Mouse (Mus musculus) hindbrain, embryonic 14.5 days (tissue): Measurements from ENCODE around the gene Gtf2i. TPM values are rescaled to one million over a fixed set of nuclear protein-coding genes. Genes with fewer than 3 reads are reported as not detected.
"Not testable (repeated sequence)": the region's sequence is repeated elsewhere in the genome, so short reads cannot be mapped to it uniquely, and the experiment has no call there.

ENCODE experiments used
- ATAC-seq: fragments of 200-750 bp; cut with Nextera tagmentation; 2 replicates; pipeline ENCODE4 v1.8.0; 2017; ENCODE audit warnings: moderate number of reproducible peaks, mild to moderate bottlenecking, moderate TSS enrichment, moderate library complexity; ENCODE audit not compliant: low FRiP score
- DNase-seq: peaks from one replicate; pipeline ENCODE4 v3.0.0-alpha.2; 2015; ENCODE audit warnings: low spot score
- H3K27ac ChIP-seq: fragments of 300-500 bp; sonication (generic); 2 replicates; pipeline ENCODE4 v1.5.1; 2014; ENCODE audit warnings: mild to moderate bottlenecking, moderate library complexity
- H3K27me3 ChIP-seq: fragments of 300-500 bp; sonication (generic); 2 replicates; pipeline ENCODE4 v1.6.1; 2014; ENCODE audit warnings: mild to moderate bottlenecking, low read length, mixed read lengths; ENCODE audit not compliant: control insufficient read depth, insufficient read depth
- H3K36me3 ChIP-seq: fragments of 300-500 bp; sonication (generic); replicated peaks from 2 replicates; pipeline ENCODE4 v1.6.1; 2014; ENCODE audit not compliant: control insufficient read depth, insufficient read depth
- H3K4me1 ChIP-seq: fragments of 300-500 bp; sonication (generic); replicated peaks from 2 replicates; pipeline ENCODE4 v1.6.1; 2014; ENCODE audit warnings: antibody characterized with exemption, low read length, mixed read lengths; ENCODE audit not compliant: control insufficient read depth, insufficient read depth
- H3K4me2 ChIP-seq: fragments of 300-500 bp; sonication (generic); replicated peaks from 2 replicates; pipeline ENCODE4 v1.6.1; 2014; ENCODE audit warnings: mild to moderate bottlenecking, moderate library complexity
- H3K4me3 ChIP-seq: fragments of 300-500 bp; sonication (generic); replicated peaks from 2 replicates; pipeline ENCODE4 v1.5.1; 2014; ENCODE audit warnings: mild to moderate bottlenecking, low read length
- H3K9ac ChIP-seq: fragments of 300-500 bp; sonication (generic); 2 replicates; pipeline ENCODE4 v1.6.1; 2014
- H3K9me3 ChIP-seq: fragments of 300-500 bp; sonication (generic); 2 replicates; pipeline ENCODE4 v1.6.1; 2016; ENCODE audit warnings: low read length; ENCODE audit not compliant: control insufficient read depth
- WGBS: fragments of 180-500 bp; shearing (Covaris S2); extraction: QIAGEN DNeasy Blood & Tissue Kit; methylation state at CpG from one replicate; pipeline ENCODE4 v1.1.7; 2014; 5-methylcytosine and 5-hydroxymethylcytosine counted together
- polyA plus RNA-seq: library from polyadenylated mRNA; unstranded; fragments of >200 nt; fragmentation: Nextera tagmentation; extraction: Ambion mirVana; gene quantifications from 2 replicates; pipeline ENCODE4 v1.2.1, GENCODE M21; 2014

The Gtf2i gene
- 126 TPM in 2 replicates for polyA plus RNA-seq

GRCm38 (mm10) chr5:134314688-134315622, at the start of gene Gtf2i:
Gene Gtf2i, minus strand, starts transcription at chr5:134314760.
- Histone ChIP-seq H3K36me3 (peaks cover 16% of the 10 kb centered on the region), H3K4me3 (peak within 1 kb of the TSS; percentile 84), H3K9ac (peak within 1 kb of the TSS; percentile 99), H3K4me2 (peak within 1 kb of the TSS; percentile 67), H3K9me3 (no peaks in the 10 kb centered on the region), H3K4me1 (peaks cover 33% of the 10 kb centered on the region), H3K27ac (peak within 1 kb of the TSS; percentile 100), H3K27me3 (no peaks in the 10 kb centered on the region)
- DNase-seq (peak; percentile 96), ATAC-seq (peak; percentile 93)
- WGBS = under 1% methylated on average over 40 of the region's 40 CpGs

- H3K4me2 ChIP-seq = no peak overlapping the region
- ATAC-seq = no peak
- H3K36me3 ChIP-seq = peaks cover 62% of the 10 kb centered on the region
- no peak for DNase-seq
- H3K9ac ChIP-seq = no peak overlapping the region
- no peaks in the 10 kb centered on the region for H3K9me3 ChIP-seq
- 95% methylated on average over 4 of the region's 4 CpGs for WGBS
- no peaks in the 10 kb centered on the region for H3K27me3 ChIP-seq
- H3K4me3 ChIP-seq = no peak overlapping the region
- no peaks in the 10 kb centered on the region for H3K4me1 ChIP-seq
- no peak overlapping the region for H3K27ac ChIP-seq
Measured at GRCm38 (mm10) chr5:134359101-134359500, 44.5 kb upstream of the Gtf2i start.

- not testable (repeated sequence) for H3K9ac ChIP-seq, H3K9me3 ChIP-seq, H3K4me2 ChIP-seq, H3K4me3 ChIP-seq, DNase-seq, H3K27me3 ChIP-seq, H3K27ac ChIP-seq, ATAC-seq, H3K4me1 ChIP-seq
- H3K36me3 ChIP-seq = peaks cover 41% of the 10 kb centered on the region
- 96% methylated on average over 4 of the region's 4 CpGs for WGBS
Measured at GRCm38 (mm10) chr5:134355372-134355771, 40.8 kb upstream of the Gtf2i start.

- Histone ChIP-seq H3K9ac (no peak overlapping the region), H3K4me2 (no peak overlapping the region), H3K36me3 (peaks cover 19% of the 10 kb centered on the region), H3K27ac (no peak overlapping the region), H3K27me3 (no peaks in the 10 kb centered on the region), H3K4me1 (no peaks in the 10 kb centered on the region), H3K4me3 (no peak overlapping the region), H3K9me3 (no peaks in the 10 kb centered on the region)
- 72% methylated on average over 4 of the region's 4 CpGs for WGBS
- ATAC-seq (no peak), DNase-seq (no peak)
Measured at GRCm38 (mm10) chr5:134353117-134353516, 38.6 kb upstream of the Gtf2i start.

GRCm38 (mm10) chr5:134352527-134353001, 38.0 kb upstream of the Gtf2i start:
- Histone ChIP-seq H3K9me3 (no peaks in the 10 kb centered on the region), H3K36me3 (peaks cover 14% of the 10 kb centered on the region; the same call in 1 of the 2 replicates), H3K4me3 (no peak overlapping the region), H3K4me2 (no peak overlapping the region), H3K4me1 (no peaks in the 10 kb centered on the region), H3K27ac (no peak overlapping the region), H3K27me3 (no peaks in the 10 kb centered on the region), H3K9ac (no peak overlapping the region)
- 87% methylated on average over 3 of the region's 3 CpGs for WGBS
- no peak for ATAC-seq
- no peak for DNase-seq

- no peak overlapping the region for H3K27ac ChIP-seq
- DNase-seq (peak; percentile 49), ATAC-seq (no peak; the same call in 1 of the 2 replicates)
- no peaks in the 10 kb centered on the region for H3K4me1 ChIP-seq
- no peaks in the 10 kb centered on the region for H3K27me3 ChIP-seq
- WGBS = 25% methylated on average over 10 of the region's 10 CpGs
- no peaks in the 10 kb centered on the region for H3K9me3 ChIP-seq
- peak overlapping the region; percentile 21 for H3K4me2 ChIP-seq
- H3K36me3 ChIP-seq = no peaks in the 10 kb centered on the region
- no peak overlapping the region for H3K4me3 ChIP-seq
- no peak overlapping the region for H3K9ac ChIP-seq
Measured at GRCm38 (mm10) chr5:134350660-134351059, 36.1 kb upstream of the Gtf2i start.

- H3K36me3 ChIP-seq = no peaks in the 10 kb centered on the region
- H3K9ac ChIP-seq = no peak overlapping the region
- no peaks in the 10 kb centered on the region for H3K27me3 ChIP-seq
- no peaks in the 10 kb centered on the region for H3K4me1 ChIP-seq
- no peak overlapping the region for H3K4me3 ChIP-seq
- DNase-seq (no peak), ATAC-seq (no peak)
- H3K9me3 ChIP-seq = no peaks in the 10 kb centered on the region
- no peak overlapping the region for H3K4me2 ChIP-seq
- no peak overlapping the region for H3K27ac ChIP-seq
- 76% methylated on average over 2 of the region's 2 CpGs for WGBS
Measured at GRCm38 (mm10) chr5:134347066-134347465, 32.5 kb upstream of the Gtf2i start.

- H3K4me2 ChIP-seq = no peak overlapping the region
- no peak overlapping the region for H3K27ac ChIP-seq
- no peak for ATAC-seq
- no peaks in the 10 kb centered on the region for H3K27me3 ChIP-seq
- 81% methylated on average over 9 of the region's 9 CpGs for WGBS
- no peak for DNase-seq
- H3K4me1 ChIP-seq = no peaks in the 10 kb centered on the region
- no peaks in the 10 kb centered on the region for H3K9me3 ChIP-seq
- no peak overlapping the region for H3K4me3 ChIP-seq
- H3K36me3 ChIP-seq = no peaks in the 10 kb centered on the region
- H3K9ac ChIP-seq = no peak overlapping the region
Measured at GRCm38 (mm10) chr5:134345449-134345848, 30.9 kb upstream of the Gtf2i start.

- no peak overlapping the region for H3K27ac ChIP-seq
- H3K4me2 ChIP-seq = no peak overlapping the region
- no peak overlapping the region for H3K9ac ChIP-seq
- H3K36me3 ChIP-seq = no peaks in the 10 kb centered on the region
- H3K4me1 ChIP-seq = no peaks in the 10 kb centered on the region
- no peaks in the 10 kb centered on the region for H3K9me3 ChIP-seq
- no peak overlapping the region for H3K4me3 ChIP-seq
- no peaks in the 10 kb centered on the region for H3K27me3 ChIP-seq
- ATAC-seq (no peak), DNase-seq (no peak)
- 88% methylated on average over 8 of the region's 8 CpGs for WGBS
Measured at GRCm38 (mm10) chr5:134344076-134344475, 29.5 kb upstream of the Gtf2i start.
